Mouse (Mus musculus) naive thymus-derived CD4-positive, alpha-beta T cell, adult 2 months (primary cell): ENCODE data around the gene Gm20908.
"Not testable (repeated sequence)": the region's sequence is repeated elsewhere in the genome, so short reads cannot be mapped to it uniquely, and the experiment has no call there.

Experiments used
- DNase-seq: peaks from one replicate; pipeline ENCODE4 v3.0.0-alpha.2; 2011; ENCODE audit warnings: low read depth

Gm20908 gene

GRCm38 (mm10) chrY:64472966-64473365 is at the start of gene Gm20908:
Gene Gm20908, plus strand, starts transcription at chrY:64473266.
- DNase-seq: not testable (repeated sequence)
